Mouse (Mus musculus) heart, embryonic 14.5 days (tissue): ENCODE measurements at regions not wholly inside any gene's neighbourhood (a gene's known extent, or its start where the extent isn't known, plus 50 kb on each side); places are given as distances from the start of the nearest gene placed in this dataset.

Experiments
- ATAC-seq: fragments of 200-750 bp; cut with Nextera tagmentation; 2 replicates; pipeline ENCODE4 v1.8.0; 2017; ENCODE audit warnings: low read depth, moderate TSS enrichment; ENCODE audit not compliant: insufficient number of reproducible peaks, insufficient read depth, low FRiP score
- H3K27ac ChIP-seq, 2 experiments: fragments of 200-500 bp in 1 of 2; fragments of 300-500 bp in 1 of 2; sonication (generic) in 1 of 2; replicated peaks in 1 of 2; 2 replicates each; pipeline ENCODE4 v1.5.1; 2012 to 2014; ENCODE audit warnings: low read depth in 2 of 2, low read length in 2 of 2, control low read depth in 1 of 2, mild to moderate bottlenecking in 1 of 2, mixed read lengths in 1 of 2; ENCODE audit not compliant: control insufficient read depth in 1 of 2, insufficient read depth in 1 of 2
- H3K27me3 ChIP-seq: fragments of 300-500 bp; sonication (generic); 2 replicates; pipeline ENCODE4 v1.6.1; 2014; ENCODE audit warnings: mild to moderate bottlenecking, low read length, control low read depth; ENCODE audit not compliant: control insufficient read depth, insufficient read depth
- H3K36me3 ChIP-seq: fragments of 300-500 bp; sonication (generic); 2 replicates; pipeline ENCODE4 v1.6.1; 2014; ENCODE audit warnings: mild to moderate bottlenecking, control low read depth, low read length, mixed read lengths; ENCODE audit not compliant: control insufficient read depth, insufficient read depth
- H3K4me1 ChIP-seq, 2 experiments: fragments of 200-500 bp in 1 of 2; fragments of 300-500 bp in 1 of 2; sonication (generic) in 1 of 2; 2 replicates each; pipeline ENCODE4 v1.6.1; 2012 to 2014; ENCODE audit warnings: low read length in 2 of 2, control low read depth in 1 of 2, mixed read lengths in 1 of 2; ENCODE audit not compliant: control insufficient read depth in 2 of 2, insufficient read depth in 2 of 2
- H3K4me2 ChIP-seq: fragments of 300-500 bp; sonication (generic); 2 replicates; pipeline ENCODE4 v1.6.1; 2014; ENCODE audit warnings: mild to moderate bottlenecking, low read length
- H3K4me3 ChIP-seq, 2 experiments: fragments of 200-500 bp in 1 of 2; fragments of 300-500 bp in 1 of 2; sonication (generic) in 1 of 2; 2 replicates each; pipeline ENCODE4 v1.5.1; 2012 to 2014; ENCODE audit warnings: low read length in 2 of 2, mild to moderate bottlenecking in 2 of 2, control low read depth in 1 of 2, low read depth in 1 of 2, moderate library complexity in 1 of 2; ENCODE audit not compliant: control insufficient read depth in 1 of 2, insufficient read depth in 1 of 2
- H3K9ac ChIP-seq: fragments of 300-500 bp; sonication (generic); 2 replicates; pipeline ENCODE4 v1.6.1; 2014; ENCODE audit warnings: mild to moderate bottlenecking, low read length
- H3K9me3 ChIP-seq: fragments of 300-500 bp; sonication (generic); 2 replicates; pipeline ENCODE4 v1.6.1; 2016; ENCODE audit warnings: low read length, control low read depth; ENCODE audit not compliant: control insufficient read depth
- WGBS: fragments of 180-500 bp; shearing (Covaris S2); extraction: QIAGEN DNeasy Blood & Tissue Kit; methylation state at CpG from one replicate; pipeline ENCODE4 v1.1.7; 2014; 5-methylcytosine and 5-hydroxymethylcytosine counted together

DNA sequence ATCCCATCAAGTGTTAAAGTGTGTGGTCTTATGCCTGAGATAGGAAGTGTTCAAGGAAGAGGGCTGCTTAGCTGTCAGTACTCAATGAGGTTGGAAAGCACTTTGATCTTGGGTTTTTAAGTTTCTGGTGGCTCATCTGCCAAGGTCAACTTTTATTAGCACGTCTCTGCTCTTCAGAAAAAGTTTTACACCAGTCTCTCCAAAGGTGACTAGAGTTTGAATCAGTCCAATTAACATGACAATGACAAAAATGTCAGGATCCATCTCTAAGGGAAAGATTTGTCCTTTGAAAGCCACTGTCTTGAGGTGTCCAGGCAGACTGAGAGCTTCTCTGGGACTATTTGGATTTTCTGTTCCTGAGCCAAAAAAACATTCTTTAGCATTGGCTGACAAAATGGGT, 73.4 kb upstream of the Egr2 start:
- no peak overlapping the region for H3K4me3 ChIP-seq
- H3K4me1 ChIP-seq, result peaks cover 3 to 5% of the 10 kb centered on the region in 2 experiments; a peak in 3 of 4 replicates
- no peak overlapping the region for H3K4me2 ChIP-seq
- H3K36me3 ChIP-seq, result no peaks in the 10 kb centered on the region
- H3K9me3 ChIP-seq, result no peaks in the 10 kb centered on the region
- WGBS, result 50% methylated on average over 1 of the region's 1 CpGs
- ATAC-seq, result no peak
- no peak overlapping the region for H3K27ac ChIP-seq
- no peaks in the 10 kb centered on the region for H3K27me3 ChIP-seq
- H3K9ac ChIP-seq, result no peak overlapping the region

DNA sequence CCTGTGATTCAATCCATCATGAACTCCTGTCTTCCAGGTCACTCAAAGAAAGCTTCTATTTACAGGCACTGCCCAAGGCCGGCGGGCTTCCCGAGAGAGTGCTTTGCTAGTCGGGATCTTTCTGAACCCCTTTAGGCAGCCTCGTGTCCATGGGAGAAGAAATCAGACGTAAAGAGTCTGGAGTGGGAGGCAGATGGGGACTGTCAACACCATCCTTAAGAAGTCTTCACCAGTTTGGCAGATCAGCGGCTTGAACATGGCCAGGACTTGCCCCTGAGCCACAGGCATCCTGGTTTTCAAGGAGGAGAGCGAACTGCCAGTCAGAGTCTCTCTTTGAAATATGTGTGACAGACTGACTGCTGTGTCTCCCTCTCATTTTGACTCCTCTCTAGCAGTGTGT, 66.6 kb upstream of the Egr2 start:
- Histone ChIP-seq H3K9ac (no peak overlapping the region), H3K27me3 (no peaks in the 10 kb centered on the region), H3K36me3 (no peaks in the 10 kb centered on the region), H3K27ac (no peak overlapping the region), H3K9me3 (no peaks in the 10 kb centered on the region), H3K4me2 (no peak overlapping the region), H3K4me3 (no peak overlapping the region), H3K4me1 (no peaks in the 10 kb centered on the region)
- WGBS, result 29% methylated on average over 8 of the region's 8 CpGs
- ATAC-seq, result no peak

DNA sequence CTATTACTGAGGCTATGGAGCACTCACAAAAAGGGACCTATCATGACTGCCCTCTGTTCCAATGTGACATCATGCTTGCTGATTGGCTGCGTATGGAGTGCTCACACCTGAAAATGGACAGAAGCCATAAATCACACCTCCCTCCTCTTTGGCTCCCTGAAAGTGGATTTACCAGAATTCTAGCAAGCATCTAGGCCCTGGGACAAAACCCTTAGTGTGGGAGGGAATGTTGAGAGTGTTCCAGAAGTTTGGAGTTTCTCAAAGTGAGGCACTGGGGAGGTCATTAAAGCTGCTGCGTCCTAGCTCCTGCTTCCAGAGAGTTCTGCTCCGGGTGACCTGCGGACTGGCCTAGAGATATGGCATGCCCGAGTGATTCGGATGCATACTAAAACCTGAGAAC, 62.3 kb upstream of the Egr2 start:
- no peak overlapping the region for H3K4me2 ChIP-seq
- H3K4me3 ChIP-seq, result no peak overlapping the region
- ATAC-seq, result no peak
- H3K27ac ChIP-seq, result no peak overlapping the region
- no peaks in the 10 kb centered on the region for H3K27me3 ChIP-seq
- H3K9me3 ChIP-seq, result no peaks in the 10 kb centered on the region
- H3K36me3 ChIP-seq, result no peaks in the 10 kb centered on the region
- no peaks in the 10 kb centered on the region for H3K4me1 ChIP-seq
- 79% methylated on average over 6 of the region's 6 CpGs for WGBS
- H3K9ac ChIP-seq, result no peak overlapping the region

DNA sequence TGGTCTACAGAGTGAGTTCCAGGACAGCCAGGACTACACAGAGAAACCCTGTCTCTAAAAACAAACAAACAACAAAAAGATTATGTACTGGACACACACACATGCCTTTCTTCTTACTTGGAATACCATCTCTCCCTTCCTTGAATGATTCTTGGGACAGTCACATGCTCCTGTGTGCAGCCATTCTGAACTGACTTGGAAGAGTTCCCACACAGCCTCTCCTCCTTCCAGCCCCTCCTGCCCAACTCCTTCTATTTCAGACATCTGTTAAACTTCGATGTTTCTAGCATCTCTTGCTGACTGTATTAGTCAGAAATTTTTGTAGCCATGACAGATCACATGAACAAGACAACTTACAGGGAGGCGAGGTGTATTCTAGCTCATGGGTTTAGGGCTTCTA, 60.9 kb upstream of the Egr2 start:
- Histone ChIP-seq H3K9ac (no peak overlapping the region), H3K4me2 (no peak overlapping the region), H3K27ac (no peak overlapping the region), H3K9me3 (no peaks in the 10 kb centered on the region), H3K4me1 (no peaks in the 10 kb centered on the region), H3K36me3 (no peaks in the 10 kb centered on the region), H3K27me3 (no peaks in the 10 kb centered on the region), H3K4me3 (no peak overlapping the region)
- WGBS, result 59% methylated on average over 2 of the region's 2 CpGs
- no peak for ATAC-seq

DNA sequence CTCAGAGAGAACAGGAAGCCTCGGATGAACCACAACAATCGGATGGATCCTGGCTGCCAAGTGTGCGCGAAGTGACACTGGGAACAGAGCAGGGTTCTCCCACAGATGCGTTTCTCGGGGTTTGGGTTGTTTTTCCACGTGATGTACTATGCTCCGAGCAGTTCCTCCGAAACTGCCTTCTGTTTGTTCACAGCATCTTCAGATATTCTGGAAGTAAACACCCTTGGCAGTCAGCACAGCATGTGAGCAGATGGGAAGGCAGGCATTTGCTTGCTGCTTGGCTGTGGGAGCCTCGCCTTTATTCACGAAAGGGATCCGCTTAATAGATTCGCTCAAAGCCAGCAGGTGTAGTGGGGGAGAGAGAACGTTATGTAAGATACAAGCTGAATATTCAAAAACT, 53.0 kb upstream of the Egr2 start:
- Histone ChIP-seq H3K9me3 (peaks cover 16% of the 10 kb centered on the region), H3K27me3 (no peaks in the 10 kb centered on the region), H3K4me1 (no peaks in the 10 kb centered on the region), H3K4me2 (no peak overlapping the region), H3K36me3 (no peaks in the 10 kb centered on the region), H3K9ac (no peak overlapping the region), H3K4me3 (no peak overlapping the region), H3K27ac (no peak overlapping the region)
- no peak for ATAC-seq
- WGBS, result 65% methylated on average over 14 of the region's 14 CpGs

DNA sequence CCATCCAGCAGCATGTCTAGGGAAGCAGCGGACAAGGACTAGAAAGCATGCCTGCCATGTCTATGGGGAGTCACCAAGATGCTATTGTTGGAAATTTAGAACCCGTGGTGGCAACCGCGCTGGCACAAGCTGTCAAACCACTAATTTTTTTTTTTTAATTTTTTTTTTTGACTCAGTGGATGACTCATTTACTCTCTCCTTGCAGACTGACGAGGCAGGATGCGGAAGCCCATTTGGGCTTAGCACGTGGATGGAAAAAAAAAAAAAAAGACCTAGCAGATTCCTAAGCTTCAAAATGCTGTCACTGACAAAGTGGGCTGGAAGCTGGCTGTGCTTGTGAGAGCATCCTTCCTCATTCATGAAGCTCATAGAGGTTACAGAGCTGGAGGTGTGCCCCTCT, 51.9 kb upstream of the Egr2 start:
- no peak for ATAC-seq
- Histone ChIP-seq H3K4me1 (no peaks in the 10 kb centered on the region), H3K27ac (no peak overlapping the region), H3K27me3 (no peaks in the 10 kb centered on the region), H3K9ac (no peak overlapping the region), H3K36me3 (no peaks in the 10 kb centered on the region), H3K4me2 (no peak overlapping the region), H3K9me3 (peaks cover 16% of the 10 kb centered on the region), H3K4me3 (no peak overlapping the region)
- 74% methylated on average over 7 of the region's 7 CpGs for WGBS

DNA sequence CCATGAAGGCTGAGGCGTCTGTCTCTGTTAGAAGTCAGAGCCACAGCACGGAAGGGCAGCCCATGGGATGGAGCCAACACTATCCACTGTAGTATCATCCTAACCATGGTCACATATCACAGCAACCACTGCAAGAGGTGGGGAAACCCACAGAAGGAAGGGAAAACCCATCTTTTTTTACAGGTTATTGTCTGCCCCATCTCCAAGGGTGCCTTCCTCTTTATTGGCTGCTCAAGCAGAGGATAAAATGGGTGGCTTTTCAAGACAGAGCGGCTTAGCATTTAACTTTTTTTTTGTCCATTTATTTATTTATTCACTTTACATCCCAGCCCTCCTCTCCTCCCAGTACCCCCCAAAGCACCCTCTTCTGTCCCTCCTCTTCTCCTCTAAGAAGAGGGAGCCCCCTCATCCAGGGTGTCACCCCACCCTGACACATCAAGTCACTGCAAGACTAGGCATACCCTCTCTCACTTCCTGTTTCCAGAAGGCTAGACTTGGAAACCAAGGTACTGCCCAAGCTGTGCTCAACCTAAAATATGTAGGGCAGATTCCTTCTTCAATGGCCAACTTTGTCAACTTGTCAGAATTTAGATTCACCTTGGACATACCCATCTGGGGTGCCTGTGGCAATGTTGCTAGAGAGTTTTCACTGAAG, 51.1 kb upstream of the Egr2 start:
- no peak for ATAC-seq
- 74% methylated on average over 3 of the region's 3 CpGs for WGBS

More for the DNA sequence above, 51.1 kb upstream of the Egr2 start:
- Histone ChIP-seq H3K4me2 (no peak overlapping the region), H3K9me3 (peaks cover 16% of the 10 kb centered on the region), H3K4me3 (no peak overlapping the region), H3K27me3 (no peaks in the 10 kb centered on the region), H3K36me3 (no peaks in the 10 kb centered on the region), H3K9ac (no peak overlapping the region), H3K27ac (no peak overlapping the region), H3K4me1 (no peaks in the 10 kb centered on the region)
